Mouse (Mus musculus): ENCODE measurements around the gene Cldn14. TPM values are rescaled to one million over a fixed set of nuclear protein-coding genes. Genes with fewer than 3 reads are reported as not detected.
A peak's percentile ranks its signal among the peaks of the same experiment; 100 is the strongest.
"Not testable (repeated sequence)": the region's sequence is repeated elsewhere in the genome, so short reads cannot be mapped to it uniquely, and the experiment has no call there.

The Cldn14 gene
- polyA plus RNA-seq, 1 experiment from 2014 or later: not detected

DNA sequence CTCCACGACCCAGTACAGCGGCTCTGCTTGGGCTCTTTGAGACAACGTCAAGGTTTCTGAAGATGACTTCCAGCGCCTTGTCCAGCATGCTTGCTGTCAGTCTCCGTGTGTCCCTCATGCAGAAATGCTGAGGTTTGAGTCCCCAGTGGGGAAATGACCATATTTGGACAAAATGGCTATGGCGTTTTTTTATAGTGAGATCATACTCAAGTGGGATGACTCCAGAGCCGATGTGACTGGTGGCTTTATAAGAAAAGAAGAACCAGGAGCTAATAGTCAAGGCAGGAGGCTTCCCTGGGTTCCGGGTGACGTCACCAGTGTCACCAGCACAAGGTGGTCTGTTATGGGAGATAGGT, 30.3 kb upstream of the Cldn14 start:
- Histone ChIP-seq H3K9ac (replicated peaks; ENCODE audit: low read depth, low read length) (no peak overlapping the region), H3K36me3 (ENCODE audit: control insufficient read depth, insufficient read depth, low read length) (no peaks in the 10 kb centered on the region), H3K27me3 (ENCODE audit: control insufficient read depth, insufficient read depth, low read length) (no peaks in the 10 kb centered on the region), H3K4me3 (ENCODE audit: low read depth, low read length) (no peak overlapping the region), H3K4me2 (replicated peaks; ENCODE audit: low read depth, low read length) (no peak overlapping the region), H3K9me3 (ENCODE audit: control insufficient read depth, low read depth, low read length) (no peaks in the 10 kb centered on the region), H3K27ac (ENCODE audit: low read length) (no peak overlapping the region), H3K4me1 (ENCODE audit: control insufficient read depth, insufficient read depth, low read length) (0 out of 2 replicates have a peak, but pooled peaks cover 5% of the 10 kb centered on the region)
- WGBS: 87% methylated on average over 9 of the region's 9 CpGs
- no peak for ATAC-seq (ENCODE audit: insufficient number of reproducible peaks, insufficient read depth, low FRiP score, low read depth)

DNA sequence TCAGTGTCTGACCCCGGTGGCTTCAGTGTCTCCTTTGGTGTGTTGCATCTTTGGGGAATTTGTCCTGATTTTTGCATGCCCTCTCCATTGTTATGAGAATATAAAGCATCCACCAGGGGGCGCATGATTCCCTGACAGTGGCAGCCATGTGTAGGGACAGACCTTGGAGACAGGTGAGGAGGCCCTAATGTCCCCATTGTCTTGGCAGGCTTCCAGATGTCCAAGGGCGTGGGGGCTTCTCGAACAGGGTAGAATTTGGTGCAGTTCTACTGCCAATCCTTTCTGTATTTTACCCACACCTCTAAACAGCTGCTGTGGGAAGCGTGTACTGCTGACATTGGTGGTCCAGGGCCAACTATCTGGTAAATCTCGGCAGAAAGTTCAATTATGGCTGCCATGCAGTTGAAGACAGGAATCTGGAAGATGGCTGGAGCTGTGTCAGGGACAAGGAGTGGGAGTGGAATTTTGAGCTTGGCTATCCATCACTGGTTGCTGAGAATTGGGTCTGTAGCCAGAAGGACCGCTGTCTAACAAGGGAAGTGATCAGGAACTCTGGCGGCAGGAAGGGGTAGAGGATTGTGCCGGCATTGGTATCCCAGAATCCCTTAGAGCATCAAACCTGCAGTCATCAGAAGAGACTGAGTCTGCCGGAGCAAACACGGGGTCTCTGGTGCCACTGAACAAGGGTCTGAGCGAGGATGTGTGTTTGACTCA, 29.8 kb upstream of the Cldn14 start:
- Histone ChIP-seq H3K27ac (ENCODE audit: low read length) (no peak overlapping the region), H3K27me3 (ENCODE audit: control insufficient read depth, insufficient read depth, low read length) (no peaks in the 10 kb centered on the region), H3K9me3 (ENCODE audit: control insufficient read depth, low read depth, low read length) (no peaks in the 10 kb centered on the region), H3K36me3 (ENCODE audit: control insufficient read depth, insufficient read depth, low read length) (no peaks in the 10 kb centered on the region), H3K9ac (replicated peaks; ENCODE audit: low read depth, low read length) (no peak overlapping the region), H3K4me2 (replicated peaks; ENCODE audit: low read depth, low read length) (no peak overlapping the region), H3K4me1 (ENCODE audit: control insufficient read depth, insufficient read depth, low read length) (0 out of 2 replicates have a peak, but pooled peaks cover 5% of the 10 kb centered on the region), H3K4me3 (ENCODE audit: low read depth, low read length) (no peak overlapping the region)
- WGBS: 62% methylated on average over 12 of the region's 12 CpGs
- ATAC-seq (ENCODE audit: insufficient number of reproducible peaks, insufficient read depth, low FRiP score, low read depth): no peak

DNA sequence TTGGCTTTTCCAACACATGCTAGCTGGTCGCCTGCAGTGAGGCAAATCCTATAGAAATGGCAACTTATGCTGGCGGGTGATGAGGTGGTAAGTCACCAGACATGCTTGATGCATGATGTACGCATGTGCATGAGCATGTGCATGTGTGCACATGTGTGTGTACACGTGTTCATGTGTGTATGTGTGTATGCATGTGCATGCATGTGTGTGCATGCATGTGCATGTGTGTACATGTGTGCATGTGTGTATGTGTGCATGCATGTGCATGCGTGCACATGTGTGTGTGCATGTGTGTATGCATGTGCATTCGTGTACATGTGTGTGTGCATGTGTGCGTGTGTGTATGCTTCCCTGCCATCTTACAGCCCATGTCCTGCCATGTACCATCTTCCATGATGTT, 28.6 kb upstream of the Cldn14 start:
- H3K4me2 ChIP-seq (replicated peaks; ENCODE audit: low read depth, low read length): no peak overlapping the region
- H3K9me3 ChIP-seq (ENCODE audit: control insufficient read depth, low read depth, low read length): no peaks in the 10 kb centered on the region
- H3K4me1 ChIP-seq (ENCODE audit: control insufficient read depth, insufficient read depth, low read length): 0 out of 2 replicates have a peak, but pooled peaks cover 5% of the 10 kb centered on the region
- no peak overlapping the region for H3K4me3 ChIP-seq (ENCODE audit: low read depth, low read length)
- H3K9ac ChIP-seq (replicated peaks; ENCODE audit: low read depth, low read length): no peak overlapping the region
- no peak overlapping the region for H3K27ac ChIP-seq (ENCODE audit: low read length)
- H3K27me3 ChIP-seq (ENCODE audit: control insufficient read depth, insufficient read depth, low read length): no peaks in the 10 kb centered on the region
- no peaks in the 10 kb centered on the region for H3K36me3 ChIP-seq (ENCODE audit: control insufficient read depth, insufficient read depth, low read length)
- 89% methylated on average over 7 of the region's 7 CpGs for WGBS
- ATAC-seq (ENCODE audit: insufficient number of reproducible peaks, insufficient read depth, low FRiP score, low read depth): no peak

DNA sequence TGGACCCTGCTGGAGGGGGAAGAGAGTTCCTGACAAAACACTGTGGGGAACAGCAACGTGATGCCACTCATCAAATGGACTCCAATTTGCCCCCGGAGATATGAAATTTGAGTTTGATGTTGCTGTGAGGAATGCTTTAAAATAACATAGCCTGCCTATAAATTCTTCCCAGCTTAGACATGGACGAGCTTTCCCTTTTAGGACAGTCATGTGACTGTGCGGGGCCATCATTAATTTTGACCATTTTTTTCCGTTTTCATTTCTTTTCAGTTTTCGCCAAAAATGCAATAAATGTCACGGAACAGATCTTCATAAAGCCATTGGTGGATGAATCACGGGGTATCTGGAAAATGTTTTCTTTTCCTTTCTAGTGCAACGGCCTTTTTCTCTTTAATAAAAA, 25.5 kb upstream of the Cldn14 start:
- Histone ChIP-seq H3K27me3 (ENCODE audit: control insufficient read depth, insufficient read depth, low read length) (no peaks in the 10 kb centered on the region), H3K4me1 (ENCODE audit: control insufficient read depth, insufficient read depth, low read length) (no peaks in the 10 kb centered on the region), H3K27ac (ENCODE audit: low read length) (no peak overlapping the region), H3K9me3 (ENCODE audit: control insufficient read depth, low read depth, low read length) (no peaks in the 10 kb centered on the region), H3K4me3 (ENCODE audit: low read depth, low read length) (no peak overlapping the region), H3K36me3 (ENCODE audit: control insufficient read depth, insufficient read depth, low read length) (no peaks in the 10 kb centered on the region), H3K9ac (replicated peaks; ENCODE audit: low read depth, low read length) (no peak overlapping the region), H3K4me2 (replicated peaks; ENCODE audit: low read depth, low read length) (no peak overlapping the region)
- ATAC-seq (ENCODE audit: insufficient number of reproducible peaks, insufficient read depth, low FRiP score, low read depth): no peak
- 57% methylated on average over 9 of the region's 9 CpGs for WGBS

DNA sequence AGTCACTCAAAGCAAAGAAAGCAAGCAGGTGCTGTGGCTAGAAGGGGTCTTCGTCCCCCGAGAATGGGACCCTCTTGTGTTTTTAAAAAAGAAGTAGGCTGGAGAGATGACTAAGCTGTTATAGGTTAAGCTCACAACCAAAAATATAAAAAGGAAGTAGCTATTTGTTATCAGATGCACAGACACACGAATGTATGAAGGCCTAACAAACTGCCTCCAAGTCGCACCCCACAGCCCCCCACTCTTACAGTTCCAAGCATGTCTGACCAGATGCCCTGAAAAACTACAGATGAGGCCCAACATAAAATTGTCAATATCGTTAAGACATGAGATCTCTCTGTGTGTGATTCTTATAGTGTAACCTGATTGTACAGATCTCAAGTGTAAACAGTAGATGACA, 23.6 kb upstream of the Cldn14 start:
- no peak overlapping the region for H3K4me2 ChIP-seq (replicated peaks; ENCODE audit: low read depth, low read length)
- H3K4me3 ChIP-seq (ENCODE audit: low read depth, low read length): no peak overlapping the region
- H3K9me3 ChIP-seq (ENCODE audit: control insufficient read depth, low read depth, low read length): no peaks in the 10 kb centered on the region
- WGBS: 83% methylated on average over 5 of the region's 5 CpGs
- no peak overlapping the region for H3K9ac ChIP-seq (replicated peaks; ENCODE audit: low read depth, low read length)
- 0 out of 2 replicates have a peak, but pooled peaks cover 3% of the 10 kb centered on the region for H3K4me1 ChIP-seq (ENCODE audit: control insufficient read depth, insufficient read depth, low read length)
- ATAC-seq (ENCODE audit: insufficient number of reproducible peaks, insufficient read depth, low FRiP score, low read depth): no peak
- no peaks in the 10 kb centered on the region for H3K36me3 ChIP-seq (ENCODE audit: control insufficient read depth, insufficient read depth, low read length)
- no peak overlapping the region for H3K27ac ChIP-seq (ENCODE audit: low read length)
- H3K27me3 ChIP-seq (ENCODE audit: control insufficient read depth, insufficient read depth, low read length): no peaks in the 10 kb centered on the region

DNA sequence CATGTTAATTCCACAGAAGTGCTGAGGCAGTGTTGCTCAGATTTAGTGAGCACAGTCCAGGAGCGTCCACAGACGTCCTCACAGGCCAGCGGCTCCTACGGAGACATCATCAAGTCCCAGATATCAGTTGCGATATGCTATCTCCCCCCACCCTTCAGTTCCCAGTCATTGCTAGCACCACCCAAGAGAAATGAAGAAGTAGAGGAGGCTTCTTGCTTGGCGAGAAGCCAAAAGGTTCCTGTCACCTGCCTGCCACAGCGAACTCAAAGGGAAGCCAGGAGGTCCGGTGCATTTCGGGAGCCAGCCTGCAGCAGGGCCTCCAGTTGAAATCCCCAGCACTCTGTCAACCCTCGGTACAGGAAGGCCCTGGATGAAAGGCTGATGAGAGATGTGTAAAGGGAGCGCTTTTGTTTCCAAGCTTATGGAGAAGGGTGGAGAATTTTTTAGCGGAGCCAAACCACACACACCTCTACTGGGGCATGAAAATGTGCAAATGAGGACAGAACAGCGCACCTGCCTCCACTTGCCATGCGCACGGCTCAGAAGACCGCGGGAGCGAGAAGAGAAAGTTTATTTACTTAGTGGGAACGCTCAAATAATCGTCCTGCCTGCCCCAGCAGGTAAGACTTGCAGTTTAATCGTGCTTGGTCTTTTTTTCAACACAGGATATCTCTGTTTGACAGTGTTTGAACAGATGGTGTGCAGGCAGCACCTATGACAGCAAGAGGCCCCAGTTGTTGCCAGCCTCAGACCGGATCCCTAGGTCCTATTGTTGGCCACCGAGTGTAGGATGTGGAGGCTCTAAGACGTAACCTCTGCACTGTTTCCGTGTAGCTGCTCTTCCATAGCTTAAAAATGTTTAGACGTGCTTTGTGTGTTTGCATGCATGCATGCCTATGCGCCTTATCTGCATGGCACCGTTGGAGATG, 15.0 kb upstream of the Cldn14 start:
- Histone ChIP-seq H3K4me1 (ENCODE audit: control insufficient read depth, insufficient read depth, low read length) (0 out of 2 replicates have a peak, but pooled peaks cover 3% of the 10 kb centered on the region), H3K9me3 (ENCODE audit: control insufficient read depth, low read depth, low read length) (0 out of 2 replicates have a peak, but pooled peaks cover 4% of the 10 kb centered on the region), H3K4me2 (replicated peaks; ENCODE audit: low read depth, low read length) (no peak overlapping the region), H3K27me3 (ENCODE audit: control insufficient read depth, insufficient read depth, low read length) (no peaks in the 10 kb centered on the region), H3K36me3 (ENCODE audit: control insufficient read depth, insufficient read depth, low read length) (no peaks in the 10 kb centered on the region), H3K27ac (ENCODE audit: low read length) (0 out of 2 replicates have a peak overlapping the region, but pooled peaks have one; percentile 53), H3K9ac (replicated peaks; ENCODE audit: low read depth, low read length) (no peak overlapping the region), H3K4me3 (ENCODE audit: low read depth, low read length) (no peak overlapping the region)
- peak; percentile 76 for ATAC-seq (ENCODE audit: insufficient number of reproducible peaks, insufficient read depth, low FRiP score, low read depth)
- 44% methylated on average over 28 of the region's 28 CpGs for WGBS

DNA sequence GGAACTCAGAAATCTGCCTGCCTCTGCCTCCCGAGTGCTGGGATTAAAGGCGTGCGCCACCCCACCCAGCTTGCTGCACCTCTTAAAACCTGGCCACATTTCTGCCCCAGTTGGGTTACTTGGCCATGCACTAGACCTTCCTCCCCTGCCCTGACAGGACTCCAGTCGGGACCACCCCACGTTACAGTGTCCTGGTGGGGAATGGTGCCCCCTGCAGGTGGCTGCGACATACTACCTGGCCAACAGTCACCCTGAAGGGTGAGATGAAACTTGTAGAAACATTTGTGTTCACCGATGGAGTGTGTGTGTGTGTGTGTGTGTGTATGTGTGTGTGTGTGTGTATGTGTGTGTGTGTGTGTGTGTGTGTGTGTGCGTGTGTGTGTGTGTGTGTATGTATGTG, 11.1 kb upstream of the Cldn14 start:
- not testable (repeated sequence) for H3K9me3 ChIP-seq (ENCODE audit: control insufficient read depth, low read depth, low read length); H3K4me2 ChIP-seq (replicated peaks; ENCODE audit: low read depth, low read length); ATAC-seq (ENCODE audit: insufficient number of reproducible peaks, insufficient read depth, low FRiP score, low read depth); H3K27ac ChIP-seq (ENCODE audit: low read length); H3K9ac ChIP-seq (replicated peaks; ENCODE audit: low read depth, low read length); H3K4me1 ChIP-seq (ENCODE audit: control insufficient read depth, insufficient read depth, low read length); H3K36me3 ChIP-seq (ENCODE audit: control insufficient read depth, insufficient read depth, low read length); H3K27me3 ChIP-seq (ENCODE audit: control insufficient read depth, insufficient read depth, low read length); H3K4me3 ChIP-seq (ENCODE audit: low read depth, low read length)
- WGBS: 65% methylated on average over 8 of the region's 8 CpGs

DNA sequence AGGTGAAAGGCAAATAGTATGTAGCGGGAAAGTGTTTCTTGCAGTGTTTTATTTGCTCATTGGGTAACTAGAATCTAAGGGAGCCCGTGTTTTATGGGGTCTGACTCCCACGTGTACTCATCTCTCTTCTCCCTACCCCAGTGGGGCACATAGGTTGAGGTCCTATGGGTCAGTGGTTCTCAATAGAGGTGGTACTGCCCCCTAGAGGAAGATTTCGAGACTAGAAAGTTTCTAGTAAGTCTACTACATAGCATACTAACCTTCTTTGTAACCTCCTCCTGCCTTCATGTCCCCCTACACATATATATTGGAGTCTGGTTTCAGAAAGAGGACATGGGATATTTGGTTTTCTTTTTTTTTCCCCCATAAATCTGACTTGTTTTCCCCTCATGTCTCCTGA, 9.3 kb upstream of the Cldn14 start:
- Histone ChIP-seq H3K27me3 (ENCODE audit: control insufficient read depth, insufficient read depth, low read length) (no peaks in the 10 kb centered on the region), H3K36me3 (ENCODE audit: control insufficient read depth, insufficient read depth, low read length) (no peaks in the 10 kb centered on the region), H3K4me3 (ENCODE audit: low read depth, low read length) (no peak overlapping the region), H3K27ac (ENCODE audit: low read length) (no peak overlapping the region), H3K9ac (replicated peaks; ENCODE audit: low read depth, low read length) (no peak overlapping the region), H3K9me3 (ENCODE audit: control insufficient read depth, low read depth, low read length) (no peaks in the 10 kb centered on the region), H3K4me2 (replicated peaks; ENCODE audit: low read depth, low read length) (no peak overlapping the region), H3K4me1 (ENCODE audit: control insufficient read depth, insufficient read depth, low read length) (no peaks in the 10 kb centered on the region)
- WGBS: 73% methylated on average over 4 of the region's 4 CpGs
- no peak for ATAC-seq (ENCODE audit: insufficient number of reproducible peaks, insufficient read depth, low FRiP score, low read depth)

Data from stomach, embryonic 14.5 days (tissue).